Mouse (Mus musculus) brain, embryonic 14.5 days (tissue): ENCODE data around the gene Ptprb. TPM values are rescaled to one million over a fixed set of nuclear protein-coding genes. Genes with fewer than 3 reads are reported as not detected.

ENCODE experiments used
- DNase-seq: peaks from one replicate; pipeline ENCODE4 v3.0.0-alpha.2; 2011; ENCODE audit warnings: low read depth
- CTCF ChIP-seq: fragments of 200-500 bp; IDR thresholded peaks from 2 replicates; pipeline ENCODE4 v1.5.1; 2012; ENCODE audit warnings: inconsistent platforms, mild to moderate bottlenecking, moderate library complexity, borderline replicate concordance; ENCODE audit not compliant: insufficient read depth, insufficient read length; ENCODE audit errors: extremely low read depth
- POLR2A ChIP-seq: fragments of 200-500 bp; IDR thresholded peaks from 2 replicates; pipeline ENCODE4 v1.6.1; 2012; ENCODE audit warnings: mild to moderate bottlenecking, inconsistent platforms, borderline replicate concordance; ENCODE audit not compliant: poor library complexity, insufficient read depth, insufficient read length, severe bottlenecking; ENCODE audit errors: extremely low read depth
- polyA plus RNA-seq: library from polyadenylated mRNA; depleted of rRNA; stranded (reverse); fragments of >200 nt; gene quantifications from 2 replicates; pipeline ENCODE4 v1.2.3, GENCODE M21; 2012

Ptprb gene
- polyA plus RNA-seq, 1 experiment: 3.5 TPM

DNA sequence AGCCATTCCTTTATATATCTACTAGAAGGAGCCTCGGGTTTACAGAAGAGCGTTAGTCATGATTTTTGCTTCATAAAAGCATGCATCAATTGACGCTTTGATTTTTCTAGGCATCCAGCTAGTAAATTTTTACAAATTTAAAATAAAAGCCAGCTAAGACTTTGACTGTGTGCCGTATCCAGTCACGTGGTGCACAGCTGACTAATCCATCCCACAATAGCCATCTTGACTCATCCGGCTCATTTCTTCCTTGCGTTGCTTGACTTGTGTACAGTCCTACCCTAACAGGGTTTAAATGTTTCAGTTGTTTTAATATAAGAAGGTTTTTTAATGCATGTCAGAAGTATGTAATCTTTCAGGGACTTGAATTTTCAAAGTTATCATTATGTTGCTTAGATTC lies 60.0 kb downstream of the Ptprb start:
- TF ChIP-seq CTCF: no peak
- no peak for TF ChIP-seq POLR2A
- DNase-seq: no peak

- TF ChIP-seq POLR2A: no peak
- no peak for TF ChIP-seq CTCF
- no peak for DNase-seq
These were observed 65.9 kb downstream of the Ptprb start for GRCm38 (mm10) chr10:116341194-116341593.

- DNase-seq: no peak
- TF ChIP-seq POLR2A: no peak
- TF ChIP-seq CTCF: no peak
These were observed 71.4 kb downstream of the Ptprb start for GRCm38 (mm10) chr10:116346618-116347184.

- no peak for DNase-seq
- TF ChIP-seq CTCF (no peak), POLR2A (no peak)
These were observed 73.7 kb downstream of the Ptprb start for GRCm38 (mm10) chr10:116349004-116349403.

DNA sequence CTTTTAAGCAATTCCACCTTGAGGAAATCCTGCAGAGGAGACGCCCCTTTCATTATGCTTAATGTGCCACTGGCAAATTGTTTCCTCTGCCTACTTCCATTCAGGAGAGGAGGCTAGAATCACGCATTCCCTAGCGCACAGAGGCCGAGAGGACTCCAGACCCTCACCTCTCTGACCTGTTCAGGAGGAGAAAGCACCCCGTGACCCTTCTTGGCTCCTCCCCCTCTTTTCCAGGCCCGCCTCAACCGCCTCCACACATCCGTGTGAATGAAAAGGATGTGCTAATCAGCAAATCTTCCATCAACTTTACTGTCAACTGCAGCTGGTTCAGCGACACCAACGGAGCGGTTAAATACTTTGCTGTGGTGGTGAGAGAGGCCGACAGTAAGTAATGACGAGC lies 75.2 kb downstream of the Ptprb start:
- no peak for TF ChIP-seq CTCF
- TF ChIP-seq POLR2A: no peak
- no peak for DNase-seq

- peak; percentile 48 for DNase-seq
- TF ChIP-seq CTCF: no peak
- no peak for TF ChIP-seq POLR2A
These were observed 79.0 kb downstream of the Ptprb start for GRCm38 (mm10) chr10:116354372-116354771.

- TF ChIP-seq CTCF (no peak), POLR2A (no peak)
- DNase-seq: peak; percentile 94
These were observed 86.9 kb downstream of the Ptprb start for GRCm38 (mm10) chr10:116362181-116362580.

- no peak for DNase-seq
- no peak for TF ChIP-seq CTCF
- TF ChIP-seq POLR2A: no peak
These were observed 87.3 kb downstream of the Ptprb start for GRCm38 (mm10) chr10:116362645-116363044.

DNA sequence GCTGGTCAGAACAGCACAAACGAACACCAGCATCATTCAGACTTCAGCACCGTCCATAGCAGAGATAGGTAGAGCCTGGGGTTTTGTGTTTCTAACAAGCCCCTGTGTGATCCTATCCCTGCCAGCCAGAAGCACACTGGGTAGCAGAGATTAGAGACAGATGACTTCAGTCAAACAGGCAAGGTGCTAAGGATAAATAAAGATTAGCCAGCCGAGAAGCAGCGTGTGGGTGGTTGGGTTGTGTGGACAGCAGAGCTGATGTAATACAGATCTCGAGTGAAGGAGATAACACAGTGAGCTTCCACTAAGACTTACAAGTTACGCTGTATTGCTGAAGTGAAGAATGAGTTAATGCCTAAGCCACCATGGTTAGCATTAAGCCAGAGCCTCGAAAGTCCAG lies 89.4 kb downstream of the Ptprb start:
- TF ChIP-seq CTCF (no peak), POLR2A (no peak)
- no peak for DNase-seq

DNA sequence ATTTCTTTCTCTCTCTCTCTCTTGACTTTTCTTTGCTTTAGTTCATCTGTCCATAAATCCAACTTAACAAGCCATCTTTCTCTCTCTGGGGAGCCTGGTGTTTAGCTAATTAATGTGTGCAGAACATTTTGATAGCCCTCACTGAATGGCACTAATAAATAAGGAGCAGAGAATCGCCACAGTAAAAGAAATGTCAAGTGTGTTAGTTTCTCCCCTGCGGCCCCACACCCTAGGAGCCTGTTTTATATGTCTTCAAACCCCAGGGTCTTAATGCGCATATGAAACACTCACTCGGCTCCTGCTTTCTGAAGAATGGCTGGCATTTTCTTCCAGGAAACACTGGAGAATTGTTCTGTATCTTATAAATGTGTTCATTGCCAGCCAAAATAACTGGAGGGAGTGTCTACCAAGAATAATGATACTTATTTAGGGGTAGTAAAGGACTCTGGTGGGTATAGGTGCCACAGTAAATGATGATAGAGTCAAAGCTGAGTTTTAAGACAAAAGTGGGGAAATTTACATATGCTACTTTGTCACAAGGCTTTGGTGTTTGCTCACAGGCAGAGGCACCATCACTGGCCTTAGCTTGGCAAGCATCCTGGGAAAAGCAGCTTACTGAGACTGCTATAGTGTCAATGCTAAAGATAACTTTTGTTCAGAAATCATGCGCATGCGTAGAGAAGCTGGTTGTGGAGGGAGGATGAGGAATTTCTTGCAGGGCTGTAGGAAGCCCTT lies 95.8 kb downstream of the Ptprb start:
- peak; percentile 73 for DNase-seq

DNA sequence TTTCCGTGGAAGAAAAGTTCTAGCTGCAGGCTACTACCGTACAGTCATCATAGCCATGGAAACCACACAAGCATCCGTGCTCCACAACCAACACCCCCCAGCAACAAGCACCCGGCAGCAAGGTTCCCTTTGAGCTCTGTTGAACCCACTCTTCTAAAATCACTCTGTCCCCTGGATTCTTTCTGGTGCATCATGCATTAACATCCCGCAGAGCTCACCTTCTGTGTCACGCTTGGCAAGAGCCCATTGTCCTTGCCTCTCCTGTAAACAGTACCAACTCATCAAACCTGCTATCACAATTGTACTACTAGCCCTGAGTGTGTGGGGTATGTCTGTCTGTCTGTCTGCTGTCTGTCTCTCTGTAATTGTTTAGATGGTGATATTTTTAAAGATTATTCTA lies 98.8 kb downstream of the Ptprb start:
- no peak for DNase-seq
- TF ChIP-seq CTCF: no peak
- no peak for TF ChIP-seq POLR2A

More for the DNA sequence above, 95.8 kb downstream of the Ptprb start:
- TF ChIP-seq POLR2A (no peak), CTCF (no peak)

- no peak for TF ChIP-seq POLR2A
- TF ChIP-seq CTCF: no peak
- DNase-seq: no peak
These were observed 101.5 kb downstream of the Ptprb start for GRCm38 (mm10) chr10:116376853-116377252.
